Mouse (Mus musculus) embryo, embryonic 10 days (tissue): ENCODE results near the gene Lrba.
A peak's percentile ranks its signal among the peaks of the same experiment; 100 is the strongest.

ENCODE experiments used
- DNase-seq: peaks from one replicate; pipeline ENCODE4 v3.0.0-alpha.2; 2015; ENCODE audit warnings: low spot score

Lrba gene

GRCm38 (mm10) chr3:86518506-86519109 is 294.1 kb downstream of the Lrba start:
- no peak for DNase-seq

GRCm38 (mm10) chr3:86522880-86523505 is 298.5 kb downstream of the Lrba start:
- DNase-seq, result no peak

- DNase-seq, result peak; percentile 80
These were observed 307.2 kb downstream of the Lrba start for GRCm38 (mm10) chr3:86531531-86532269.

- DNase-seq, result no peak
These were observed 312.3 kb downstream of the Lrba start for GRCm38 (mm10) chr3:86536751-86537150.

DNA sequence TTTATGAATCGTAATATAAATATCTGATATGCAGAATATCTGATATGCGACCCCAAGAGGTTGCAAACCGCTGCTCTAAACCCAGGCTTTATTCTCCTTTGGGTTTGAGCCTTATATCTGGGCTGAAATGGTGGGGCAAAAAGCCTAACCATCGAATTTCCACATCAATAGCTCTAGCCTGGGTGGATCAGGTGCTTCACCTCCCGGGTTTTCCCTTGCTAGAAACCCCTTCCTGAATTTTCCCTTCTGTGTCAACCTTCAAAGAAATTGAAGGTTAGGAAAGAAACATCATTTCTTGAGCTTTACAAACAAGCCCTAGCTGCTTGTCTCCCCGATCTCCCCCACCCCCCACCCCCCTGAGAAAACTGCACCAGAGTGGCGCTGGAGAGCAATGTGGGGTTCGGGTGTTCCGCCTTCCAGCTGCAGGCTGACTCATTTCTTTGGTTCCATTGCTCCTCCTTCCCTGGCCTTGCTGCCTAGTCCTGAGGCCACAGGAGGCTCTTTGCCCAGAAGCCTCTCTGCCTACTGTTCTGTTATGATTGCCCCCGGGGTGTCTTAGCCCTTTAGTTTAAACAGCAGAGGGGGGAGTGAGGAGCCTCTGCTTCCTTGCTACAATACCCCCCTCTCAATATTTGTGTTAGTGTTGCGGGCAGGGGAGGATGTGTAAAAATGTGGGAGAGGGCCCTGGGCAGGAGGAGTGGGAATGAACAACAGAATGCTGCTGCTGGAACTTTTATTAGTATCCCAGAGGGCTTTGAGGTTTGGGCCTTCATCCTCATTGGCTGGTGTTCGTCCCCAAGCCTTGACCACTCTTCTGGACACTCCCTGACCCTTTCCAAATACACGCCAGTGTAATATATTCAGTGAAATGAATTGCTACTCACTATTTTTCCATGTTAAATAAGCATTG is 314.4 kb downstream of the Lrba start:
- DNase-seq, result peak; percentile 65

- peak; percentile 65 for DNase-seq
These were observed 315.2 kb downstream of the Lrba start for GRCm38 (mm10) chr3:86539555-86540168.

DNA sequence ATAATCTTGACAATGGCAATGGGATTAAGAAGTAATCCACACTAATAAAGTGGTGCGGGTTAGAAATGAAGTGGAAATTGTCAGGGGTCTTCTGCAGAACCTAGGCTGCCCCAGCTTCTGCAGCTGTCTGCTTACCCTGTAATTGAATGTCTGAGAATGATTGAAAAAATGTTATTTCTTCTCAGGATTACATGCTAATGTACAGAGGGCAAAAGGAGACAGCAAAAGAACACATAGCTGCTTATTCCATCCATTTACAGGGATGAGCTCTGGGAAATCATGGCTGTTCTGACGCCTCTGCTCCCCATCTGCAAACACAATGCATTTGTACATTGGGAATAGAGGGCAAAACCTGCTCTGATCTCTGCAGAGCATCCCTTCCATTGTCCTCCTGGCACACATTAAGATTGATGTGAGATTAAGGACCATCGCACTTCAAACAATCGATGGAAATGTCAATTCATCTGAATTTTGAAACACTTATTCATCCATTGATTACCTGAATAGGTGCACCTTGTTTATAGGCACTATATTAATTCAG is 316.7 kb downstream of the Lrba start:
- DNase-seq, result no peak

DNA sequence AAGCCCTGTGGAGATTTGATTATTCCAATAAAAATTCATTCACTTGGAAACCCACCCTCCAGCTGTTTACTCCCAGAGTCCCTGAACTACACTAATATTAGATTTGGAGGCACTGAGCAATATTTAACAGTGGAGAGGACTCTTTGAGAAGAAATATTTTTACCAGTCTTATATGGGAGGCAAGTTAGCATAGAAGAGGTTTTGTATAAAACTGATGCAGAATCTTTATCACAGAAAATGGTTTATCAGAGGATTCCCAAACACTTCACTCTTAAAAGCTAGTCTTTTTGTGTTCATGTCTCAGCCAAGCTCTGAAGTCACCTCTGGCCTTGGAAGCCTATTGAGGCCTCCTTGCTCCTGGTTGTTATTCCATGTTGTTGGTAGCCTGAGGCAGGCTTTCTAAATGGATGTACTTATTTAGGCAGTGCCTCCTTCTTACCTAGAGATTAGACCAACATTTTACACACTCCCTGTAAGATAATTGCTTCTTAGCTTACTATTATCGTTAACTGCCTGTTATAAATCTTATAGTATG is 317.4 kb downstream of the Lrba start:
- no peak for DNase-seq

GRCm38 (mm10) chr3:86544785-86545184 is 320.3 kb downstream of the Lrba start:
- DNase-seq, result peak; percentile 41

DNA sequence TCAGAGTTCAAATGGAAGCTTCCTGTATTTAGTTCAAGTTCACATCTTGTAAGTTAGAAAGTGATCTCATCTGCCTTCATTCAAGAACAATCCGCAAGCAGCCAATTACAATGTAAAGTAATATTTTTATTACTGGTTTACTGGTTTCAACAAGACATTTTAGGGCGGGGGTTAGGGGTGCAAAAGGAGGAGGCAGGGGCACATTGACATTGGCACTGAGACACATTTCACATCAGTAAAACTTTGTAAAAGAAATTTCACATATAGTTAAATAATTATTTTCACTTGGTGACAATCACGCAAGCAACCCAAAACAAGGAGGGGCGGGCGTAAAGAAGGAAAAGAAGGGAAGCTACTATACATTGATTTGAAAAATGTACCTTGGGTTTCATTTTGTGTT is 321.5 kb downstream of the Lrba start:
- DNase-seq, result no peak

- DNase-seq, result peak; percentile 69
These were observed 322.2 kb downstream of the Lrba start for GRCm38 (mm10) chr3:86546471-86547250.

DNA sequence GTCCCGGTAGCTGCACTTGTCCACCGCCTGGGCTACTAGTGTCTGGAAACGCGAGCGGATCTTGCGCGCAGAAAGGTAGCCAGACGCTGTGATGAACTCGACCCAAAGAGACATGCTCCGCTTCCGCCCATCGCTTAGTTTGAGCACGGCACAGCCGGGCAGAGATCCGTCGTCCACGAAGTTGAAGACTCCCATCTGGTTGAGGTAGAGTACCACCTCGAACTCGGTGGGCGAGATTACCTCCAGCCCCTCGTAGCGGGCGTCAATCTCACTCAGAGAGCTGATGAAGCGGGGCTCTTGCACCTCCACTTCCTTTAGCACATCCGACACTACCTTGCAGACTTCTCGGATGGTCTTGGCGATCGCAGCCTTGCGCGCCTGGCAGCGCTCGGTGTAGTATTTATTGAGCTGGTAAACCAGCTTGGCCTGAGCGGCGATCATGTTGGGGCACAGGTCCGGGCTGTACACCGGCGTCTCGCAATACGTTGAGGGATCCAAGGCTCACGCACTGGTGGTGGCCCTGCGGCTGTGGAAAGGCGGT is 322.8 kb downstream of the Lrba start:
- no peak for DNase-seq

DNA sequence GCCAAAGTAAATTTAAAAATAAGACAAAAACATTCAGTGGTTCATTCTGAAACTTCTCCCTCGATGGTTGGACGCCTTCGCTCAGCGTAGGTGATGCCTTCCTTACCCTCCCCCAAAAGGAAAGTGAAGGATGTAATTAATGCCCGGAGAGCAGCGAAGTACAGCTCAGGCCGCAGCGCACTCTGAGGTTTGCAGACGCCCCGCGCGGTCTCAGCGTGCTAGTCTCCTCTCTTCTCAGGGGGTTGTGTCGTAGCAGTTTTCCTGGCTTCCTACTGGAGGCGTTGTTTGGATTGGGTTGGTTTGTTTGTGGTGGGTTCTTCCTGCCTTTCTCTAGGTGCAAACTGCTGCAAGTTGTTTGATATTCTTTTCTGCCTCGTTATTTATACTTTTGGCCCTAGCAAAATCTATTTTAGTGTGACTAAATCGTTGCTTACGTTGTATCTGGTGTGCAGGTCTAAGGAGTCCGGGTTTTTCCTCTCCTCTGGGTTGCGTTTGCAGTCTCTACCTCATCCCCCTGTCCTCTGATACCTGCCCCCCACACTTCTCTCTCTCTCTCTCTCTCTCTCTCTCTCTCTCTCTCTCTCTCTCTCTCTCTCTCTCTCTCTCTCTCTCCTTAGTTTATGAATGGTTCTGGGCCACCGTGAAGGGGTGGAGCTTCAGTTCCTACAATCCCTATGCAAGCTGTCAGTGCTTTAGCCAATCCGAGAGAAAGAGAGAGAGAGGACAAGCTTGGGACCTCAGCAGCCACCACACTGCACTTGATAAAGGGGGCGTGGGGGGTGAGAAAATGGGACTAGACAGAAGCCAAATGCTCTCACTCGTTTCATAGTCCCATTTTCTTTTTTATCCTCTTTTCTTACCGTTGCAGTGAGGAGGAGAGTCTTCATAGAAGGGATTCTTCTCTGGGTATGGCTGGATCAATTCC is 323.9 kb downstream of the Lrba start, which contains the start of gene Mab21l2:
Mab21l2 (minus strand) TSS at position 539 of the 925 bp plus-strand sequence.
- DNase-seq, result peak; percentile 82

GRCm38 (mm10) chr3:86550301-86551010 is 326.0 kb downstream of the Lrba start:
- peak; percentile 72 for DNase-seq

GRCm38 (mm10) chr3:86551011-86551728 is 326.7 kb downstream of the Lrba start:
- peak; percentile 62 for DNase-seq

GRCm38 (mm10) chr3:86552170-86552569 is 327.7 kb downstream of the Lrba start:
- DNase-seq, result peak; percentile 54

GRCm38 (mm10) chr3:86558976-86559375 is 334.5 kb downstream of the Lrba start:
- DNase-seq, result no peak

GRCm38 (mm10) chr3:86559635-86560034 is 335.2 kb downstream of the Lrba start:
- DNase-seq, result no peak
